Mouse (Mus musculus) liver, embryonic 14.5 days (tissue): ENCODE results near the gene Chchd3.

Experiments used
- CTCF ChIP-seq: IDR thresholded peaks from 2 replicates; pipeline ENCODE4 v1.5.1; 2016; ENCODE audit warnings: antibody characterized with exemption, low read depth, control low read depth
- EP300 ChIP-seq: IDR thresholded peaks from 2 replicates; pipeline ENCODE4 v1.6.1; 2016; ENCODE audit warnings: antibody characterized with exemption, low read depth

DNA sequence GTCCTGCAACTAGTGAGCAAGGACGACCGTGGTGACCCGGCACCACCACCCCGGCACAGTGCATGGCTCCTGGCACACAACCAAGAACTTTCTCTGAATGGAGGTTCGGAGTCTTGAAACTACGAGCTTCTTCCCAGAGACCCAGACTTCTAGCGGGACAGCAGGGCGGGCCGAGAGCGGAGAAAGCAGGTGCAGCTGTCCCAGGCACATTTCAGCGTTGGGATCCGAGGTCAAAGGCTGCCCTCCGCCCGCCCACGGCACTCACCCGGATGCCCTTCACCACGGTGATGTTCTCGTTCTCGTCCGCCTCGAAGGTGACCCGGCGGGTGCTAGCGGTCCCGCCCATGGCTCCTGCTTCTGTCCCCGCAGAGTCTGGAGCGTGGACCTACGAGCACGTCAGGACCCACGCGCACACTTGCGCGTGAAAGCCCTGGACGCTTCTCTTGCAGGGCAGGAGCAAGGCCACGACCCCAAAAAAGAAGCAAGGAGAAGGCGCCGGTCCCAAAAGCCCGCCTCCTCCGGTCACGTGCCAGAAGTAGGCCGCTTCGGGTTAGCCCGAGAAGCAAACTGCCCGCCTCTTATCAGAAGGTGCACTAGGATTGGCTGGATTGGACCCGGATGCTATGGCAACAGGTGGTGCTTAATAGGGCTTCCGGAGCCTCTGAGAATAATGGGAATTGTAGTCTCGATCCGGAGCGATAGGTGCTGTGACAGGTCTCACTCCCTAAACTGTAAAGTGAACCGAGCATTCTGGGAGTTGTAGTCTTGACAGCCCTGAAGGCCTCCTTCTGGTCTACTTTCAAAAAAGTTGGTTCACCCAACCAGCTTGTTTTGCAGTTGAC lies at the start of gene Chchd3:
- TF ChIP-seq CTCF, result no peak
- TF ChIP-seq EP300, result no peak
